Mouse (Mus musculus) heart, adult 8-10 months (tissue): ENCODE measurements at regions not wholly inside any gene's neighbourhood (a gene's known extent, or its start where the extent isn't known, plus 50 kb on each side); places are given as distances from the start of the nearest gene placed in this dataset.

Experiments used
- DNase-seq: peaks from one replicate; pipeline ENCODE4 v3.0.0; 2022; ENCODE audit warnings: low spot score

- DNase-seq: no peak
These were observed 276.5 kb upstream of the Cdyl start for GRCm38 (mm10) chr13:35383000-35383623.

- DNase-seq: peak; percentile 49
These were observed 276.0 kb upstream of the Cdyl start for GRCm38 (mm10) chr13:35383624-35384018.

- DNase-seq: no peak
These were observed 271.3 kb upstream of the Cdyl start for GRCm38 (mm10) chr13:35388380-35388779.

- no peak for DNase-seq
These were observed 269.7 kb upstream of the Cdyl start for GRCm38 (mm10) chr13:35389781-35390525.

GRCm38 (mm10) chr13:35390526-35390880 lies 269.1 kb upstream of the Cdyl start:
- no peak for DNase-seq

- no peak for DNase-seq
These were observed 267.5 kb upstream of the Cdyl start for GRCm38 (mm10) chr13:35392167-35392566.

GRCm38 (mm10) chr13:35395192-35395591 lies 264.4 kb upstream of the Cdyl start:
- DNase-seq: no peak

GRCm38 (mm10) chr13:35395630-35396029 lies 264.0 kb upstream of the Cdyl start:
- peak; percentile 44 for DNase-seq

GRCm38 (mm10) chr13:35397166-35397565 lies 262.5 kb upstream of the Cdyl start:
- DNase-seq: no peak

GRCm38 (mm10) chr13:35398192-35398591 lies 261.4 kb upstream of the Cdyl start:
- DNase-seq: no peak

- DNase-seq: no peak
These were observed 256.8 kb upstream of the Cdyl start for GRCm38 (mm10) chr13:35402856-35403255.

- DNase-seq: no peak
These were observed 255.2 kb upstream of the Cdyl start for GRCm38 (mm10) chr13:35404428-35404827.

- DNase-seq: no peak
These were observed 254.2 kb upstream of the Cdyl start for GRCm38 (mm10) chr13:35405384-35405783.

- no peak for DNase-seq
These were observed 242.1 kb upstream of the Cdyl start for GRCm38 (mm10) chr13:35417500-35417899.

- DNase-seq: no peak
These were observed 239.6 kb upstream of the Cdyl start for GRCm38 (mm10) chr13:35420076-35420475.

GRCm38 (mm10) chr13:35426061-35426460 lies 233.6 kb upstream of the Cdyl start:
- DNase-seq: no peak

GRCm38 (mm10) chr13:35435173-35435572 lies 224.5 kb upstream of the Cdyl start:
- no peak for DNase-seq

GRCm38 (mm10) chr13:35447661-35448060 lies 212.0 kb upstream of the Cdyl start:
- no peak for DNase-seq

- no peak for DNase-seq
These were observed 207.2 kb upstream of the Cdyl start for GRCm38 (mm10) chr13:35452420-35452819.

GRCm38 (mm10) chr13:35453222-35453914 lies 206.3 kb upstream of the Cdyl start:
- peak; percentile 24 for DNase-seq

GRCm38 (mm10) chr13:35460051-35460450 lies 199.6 kb upstream of the Cdyl start:
- DNase-seq: no peak

- peak; percentile 72 for DNase-seq
These were observed 196.4 kb upstream of the Cdyl start for GRCm38 (mm10) chr13:35463231-35463630.

- DNase-seq: peak; percentile 68
These were observed 195.8 kb upstream of the Cdyl start for GRCm38 (mm10) chr13:35463850-35464249.
